Mouse (Mus musculus) lung, adult 2 months (tissue): ENCODE measurements around the gene Mindy2.

Experiments used
- CTCF ChIP-seq: fragments of 200-500 bp; IDR thresholded peaks from 2 replicates; pipeline ENCODE4 v1.5.1; 2011; ENCODE audit warnings: mild to moderate bottlenecking, low read length, control low read depth; ENCODE audit not compliant: insufficient read depth
- POLR2A ChIP-seq: fragments of 200-500 bp; IDR thresholded peaks from 2 replicates; pipeline ENCODE4 v1.6.1; 2011; ENCODE audit warnings: low read depth, mild to moderate bottlenecking, control low read depth, low read length, borderline replicate concordance; ENCODE audit errors: extremely low read depth

DNA sequence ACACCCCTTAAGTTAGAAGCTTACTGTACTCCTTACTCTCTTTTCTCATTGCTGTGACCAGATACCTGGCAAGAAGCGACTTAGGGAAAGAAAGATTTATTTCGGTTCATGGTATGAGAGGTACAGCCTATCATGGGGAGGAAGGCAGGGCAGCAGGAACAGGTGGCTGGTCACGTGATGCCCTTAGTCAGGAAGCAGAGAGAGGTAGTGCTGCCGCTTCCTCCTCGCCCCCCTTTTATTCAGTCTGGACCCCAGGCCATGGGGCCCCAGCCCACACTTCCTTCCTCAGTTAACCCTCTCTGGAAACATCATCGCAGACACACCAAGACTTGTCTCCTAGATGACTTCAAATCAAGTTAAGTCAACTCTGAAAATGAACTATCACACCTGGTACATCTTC is 14.3 kb upstream of the Mindy2 start:
- TF ChIP-seq CTCF (no peak), POLR2A (no peak)
